Mouse (Mus musculus) neural tube, embryonic 13.5 days (tissue): ENCODE measurements around the gene Pla2g16. TPM values are rescaled to one million over a fixed set of nuclear protein-coding genes. Genes with fewer than 3 reads are reported as not detected.

Experiments used
- ATAC-seq: fragments of 200-750 bp; cut with Nextera tagmentation; 2 replicates; pipeline ENCODE4 v1.8.0; 2017; ENCODE audit warnings: low read depth, mild to moderate bottlenecking, moderate TSS enrichment, moderate library complexity
- H3K27ac ChIP-seq: fragments of 300-500 bp; sonication (generic); replicated peaks from 2 replicates; pipeline ENCODE4 v1.5.1; 2015; ENCODE audit warnings: moderate library complexity, mild to moderate bottlenecking, inconsistent platforms
- H3K27me3 ChIP-seq: fragments of 300-500 bp; sonication (generic); 2 replicates; pipeline ENCODE4 v1.6.1; 2015; ENCODE audit warnings: mild to moderate bottlenecking, inconsistent platforms
- H3K36me3 ChIP-seq: fragments of 300-500 bp; sonication (generic); 2 replicates; pipeline ENCODE4 v1.6.1; 2015; ENCODE audit warnings: mild to moderate bottlenecking, inconsistent platforms
- H3K4me1 ChIP-seq: fragments of 300-500 bp; sonication (generic); replicated peaks from 2 replicates; pipeline ENCODE4 v1.6.1; 2015; ENCODE audit warnings: inconsistent platforms
- H3K4me2 ChIP-seq: fragments of 300-500 bp; sonication (generic); 2 replicates; pipeline ENCODE4 v1.6.1; 2015; ENCODE audit warnings: inconsistent platforms, mild to moderate bottlenecking, moderate library complexity
- H3K4me3 ChIP-seq: fragments of 300-500 bp; sonication (generic); 2 replicates; pipeline ENCODE4 v1.5.1; 2015; ENCODE audit warnings: mild to moderate bottlenecking, inconsistent platforms
- H3K9ac ChIP-seq: fragments of 300-500 bp; sonication (generic); 2 replicates; pipeline ENCODE4 v1.6.1; 2015; ENCODE audit warnings: moderate library complexity, mild to moderate bottlenecking, inconsistent platforms
- H3K9me3 ChIP-seq: fragments of 300-500 bp; sonication (generic); 2 replicates; pipeline ENCODE4 v1.6.1; 2016; ENCODE audit warnings: inconsistent platforms
- WGBS: fragments of 180-500 bp; shearing (Covaris S2); methylation state at CpG from one replicate; pipeline ENCODE4 v1.1.7; 2015; 5-methylcytosine and 5-hydroxymethylcytosine counted together
- polyA plus RNA-seq: library from polyadenylated mRNA; unstranded; fragments of >200 nt; fragmentation: Nextera tagmentation; extraction: Ambion mirVana; gene quantifications from 2 replicates; pipeline ENCODE4 v1.2.1, GENCODE M21; 2015

The Pla2g16 gene
- polyA plus RNA-seq, 1 experiment from 2014 or later: 4.8 TPM

GRCm38 (mm10) chr19:7617696-7618095 lies 60.4 kb downstream of the Pla2g16 start:
- WGBS: 47% methylated on average over 7 of the region's 7 CpGs
- Histone ChIP-seq H3K9me3 (no peaks in the 10 kb centered on the region), H3K27me3 (peaks cover 14% of the 10 kb centered on the region), H3K9ac (0 out of 2 replicates have a peak overlapping the region, but pooled peaks have one; percentile 12), H3K4me2 (no peak overlapping the region), H3K27ac (no peak overlapping the region), H3K36me3 (no peaks in the 10 kb centered on the region), H3K4me3 (no peak overlapping the region), H3K4me1 (no peaks in the 10 kb centered on the region; the same call in 1 of the 2 replicates)
- no peak for ATAC-seq

GRCm38 (mm10) chr19:7633021-7633420 lies 75.8 kb downstream of the Pla2g16 start:
- no peak overlapping the region for H3K4me2 ChIP-seq
- no peaks in the 10 kb centered on the region for H3K4me1 ChIP-seq
- no peaks in the 10 kb centered on the region for H3K36me3 ChIP-seq
- H3K27me3 ChIP-seq: no peaks in the 10 kb centered on the region
- H3K27ac ChIP-seq: no peak overlapping the region
- no peak for ATAC-seq
- no peak overlapping the region for H3K9ac ChIP-seq
- no peaks in the 10 kb centered on the region for H3K9me3 ChIP-seq
- H3K4me3 ChIP-seq: no peak overlapping the region

GRCm38 (mm10) chr19:7633786-7634185 lies 76.5 kb downstream of the Pla2g16 start:
- Histone ChIP-seq H3K4me3 (no peak overlapping the region), H3K4me1 (no peaks in the 10 kb centered on the region), H3K4me2 (no peak overlapping the region), H3K9ac (no peak overlapping the region), H3K36me3 (no peaks in the 10 kb centered on the region), H3K27ac (no peak overlapping the region), H3K27me3 (no peaks in the 10 kb centered on the region), H3K9me3 (no peaks in the 10 kb centered on the region)
- no peak for ATAC-seq
- WGBS: 71% methylated on average over 1 of the region's 1 CpGs

Other genes starting within 250 kb of the Pla2g16 start
- gene Mark2, start 215.6 kb upstream of the Pla2g16 start, polyA plus RNA-seq: 45.3 and 48.0 TPM in 2 replicates
- 29.1 and 29.2 TPM in 2 replicates for gene Spindoc, start 174.5 kb upstream of the Pla2g16 start, polyA plus RNA-seq
- 16.5 and 17.0 TPM in 2 replicates for gene 2700081O15Rik, start 139.8 kb upstream of the Pla2g16 start, polyA plus RNA-seq
- 518 and 529 TPM in 2 replicates for gene Rtn3, start 74.2 kb upstream of the Pla2g16 start, polyA plus RNA-seq
- 6.8 and 6.9 TPM in 2 replicates for gene Atl3, start 63.4 kb upstream of the Pla2g16 start, polyA plus RNA-seq
- gene Lgals12, start 49.7 kb downstream of the Pla2g16 start, polyA plus RNA-seq: 0.11 TPM in 1 of 2 replicates, not detected in the other
- not detected in 2 replicates for gene Hrasls5, start 55.1 kb downstream of the Pla2g16 start, polyA plus RNA-seq
- gene Slc22a19, start 153.9 kb downstream of the Pla2g16 start, polyA plus RNA-seq: not detected in 2 replicates
- not detected in 2 replicates for gene Slc22a26, start 245.2 kb downstream of the Pla2g16 start, polyA plus RNA-seq